Mouse (Mus musculus) splenic B cell, adult 2 months (primary cell): Measurements from ENCODE around the gene Tnrc6c.

ENCODE experiments used
- DNase-seq: peaks from one replicate; pipeline ENCODE4 v3.0.0-alpha.2; 2011; ENCODE audit warnings: low read depth, low spot score
- H3K27me3 ChIP-seq: 2 replicates; pipeline ENCODE4 v1.6.1; 2012; ENCODE audit warnings: mild to moderate bottlenecking, low read length, moderate library complexity, mixed read lengths; ENCODE audit not compliant: control insufficient read depth, poor library complexity, insufficient read depth, severe bottlenecking
- H3K36me3 ChIP-seq: 2 replicates; pipeline ENCODE4 v1.6.1; 2012; ENCODE audit warnings: mild to moderate bottlenecking, low read length, moderate library complexity, mixed read lengths; ENCODE audit not compliant: control insufficient read depth, poor library complexity, insufficient read depth, severe bottlenecking

Tnrc6c gene

GRCm38 (mm10) chr11:117712065-117712464, 58.0 kb downstream of the Tnrc6c start:
- DNase-seq: no peak
- H3K27me3 ChIP-seq: no peaks in the 10 kb centered on the region
- peaks cover 3% of the 10 kb centered on the region for H3K36me3 ChIP-seq

GRCm38 (mm10) chr11:117713375-117713774, 59.3 kb downstream of the Tnrc6c start:
- no peak for DNase-seq
- Histone ChIP-seq H3K27me3 (no peaks in the 10 kb centered on the region), H3K36me3 (peaks cover 2% of the 10 kb centered on the region; the same call in 1 of the 2 replicates)

GRCm38 (mm10) chr11:117718838-117719237, 64.7 kb downstream of the Tnrc6c start:
- Histone ChIP-seq H3K27me3 (no peaks in the 10 kb centered on the region), H3K36me3 (peaks cover 9% of the 10 kb centered on the region; the same call in 1 of the 2 replicates)
- peak; percentile 55 for DNase-seq

- DNase-seq: peak; percentile 28
- peaks cover 7% of the 10 kb centered on the region; the same call in 1 of the 2 replicates for H3K36me3 ChIP-seq
These were observed 70.7 kb downstream of the Tnrc6c start for GRCm38 (mm10) chr11:117724604-117725301.

GRCm38 (mm10) chr11:117727031-117727430, 72.9 kb downstream of the Tnrc6c start:
- no peaks in the 10 kb centered on the region for H3K27me3 ChIP-seq
- no peak for DNase-seq
- H3K36me3 ChIP-seq: no peaks in the 10 kb centered on the region; the same call in 1 of the 2 replicates

More at GRCm38 (mm10) chr11:117724604-117725301, 70.7 kb downstream of the Tnrc6c start:
- no peaks in the 10 kb centered on the region for H3K27me3 ChIP-seq

GRCm38 (mm10) chr11:117728245-117728644, 74.2 kb downstream of the Tnrc6c start:
- DNase-seq: no peak
- Histone ChIP-seq H3K36me3 (no peaks in the 10 kb centered on the region; the same call in 1 of the 2 replicates), H3K27me3 (no peaks in the 10 kb centered on the region)

GRCm38 (mm10) chr11:117728841-117729240, 74.8 kb downstream of the Tnrc6c start:
- no peak for DNase-seq
- Histone ChIP-seq H3K27me3 (no peaks in the 10 kb centered on the region), H3K36me3 (peaks cover 2% of the 10 kb centered on the region; the same call in 1 of the 2 replicates)

GRCm38 (mm10) chr11:117729341-117729740, 75.3 kb downstream of the Tnrc6c start:
- Histone ChIP-seq H3K36me3 (peaks cover 2% of the 10 kb centered on the region; the same call in 1 of the 2 replicates), H3K27me3 (no peaks in the 10 kb centered on the region)
- no peak for DNase-seq

- Histone ChIP-seq H3K27me3 (no peaks in the 10 kb centered on the region), H3K36me3 (peaks cover 2% of the 10 kb centered on the region; the same call in 1 of the 2 replicates)
- DNase-seq: no peak
These were observed 75.9 kb downstream of the Tnrc6c start for GRCm38 (mm10) chr11:117729798-117730489.

- no peak for DNase-seq
- H3K36me3 ChIP-seq: peaks cover 4% of the 10 kb centered on the region; the same call in 1 of the 2 replicates
- H3K27me3 ChIP-seq: no peaks in the 10 kb centered on the region
These were observed 76.4 kb downstream of the Tnrc6c start for GRCm38 (mm10) chr11:117730490-117730838.

GRCm38 (mm10) chr11:117731470-117731869, 77.4 kb downstream of the Tnrc6c start:
- no peaks in the 10 kb centered on the region for H3K27me3 ChIP-seq
- peaks cover 4% of the 10 kb centered on the region; the same call in 1 of the 2 replicates for H3K36me3 ChIP-seq
- no peak for DNase-seq

- no peak for DNase-seq
- Histone ChIP-seq H3K36me3 (peaks cover 12% of the 10 kb centered on the region; the same call in 1 of the 2 replicates), H3K27me3 (no peaks in the 10 kb centered on the region)
These were observed 82.1 kb downstream of the Tnrc6c start for GRCm38 (mm10) chr11:117736037-117736689.

- DNase-seq: no peak
- Histone ChIP-seq H3K36me3 (peaks cover 14% of the 10 kb centered on the region), H3K27me3 (no peaks in the 10 kb centered on the region)
These were observed 84.0 kb downstream of the Tnrc6c start for GRCm38 (mm10) chr11:117738123-117738522.

- Histone ChIP-seq H3K27me3 (no peaks in the 10 kb centered on the region), H3K36me3 (peaks cover 15% of the 10 kb centered on the region)
- no peak for DNase-seq
These were observed 87.0 kb downstream of the Tnrc6c start for GRCm38 (mm10) chr11:117741128-117741527.

GRCm38 (mm10) chr11:117742243-117742642, 88.2 kb downstream of the Tnrc6c start:
- H3K36me3 ChIP-seq: peaks cover 17% of the 10 kb centered on the region
- no peak for DNase-seq
- no peaks in the 10 kb centered on the region for H3K27me3 ChIP-seq
